ENCODE assay signal across 9 mouse cellular contexts in genomic region chr2:173022056-173022681, GRCm38 (mm10). TPM values are rescaled to one million over a fixed set of nuclear protein-coding genes. Genes with fewer than 3 reads are reported as not detected.
DNase-seq lines count a peak whose midpoint lies in the region; ATAC-seq and TF ChIP-seq lines count a peak whose summit lies in the region.
"Had no signal": no experiment of that assay in that cellular context is flagged by ENCODE, and none has a peak within 500 bp of the region (broad histone marks: within the 10 kb centered on the region; RNA-seq: fewer than 3 reads in every experiment).

No protein-coding gene starts in this region.

- peak overlapping the region; percentile 85 for H3K4me3 ChIP-seq in forebrain, embryonic 13.5 days
- H3K4me3 ChIP-seq in hindbrain, postnatal 0 days (ENCODE audit: low read length), result peak overlapping the region; percentile 64
- H3K4me3 ChIP-seq in lung, postnatal 0 days (ENCODE audit: low read depth, low read length), result peak overlapping the region; percentile 77

- TF ChIP-seq EP300 in lung, postnatal 0 days (IDR thresholded peaks at IDR 0.05), result no peak

- H3K27ac ChIP-seq in forebrain, embryonic 13.5 days, result peak overlapping the region; percentile 73
- H3K27ac ChIP-seq in hindbrain, postnatal 0 days, result no peak overlapping the region
- H3K27ac ChIP-seq in lung, postnatal 0 days (ENCODE audit: low read length), result no peak overlapping the region

- H3K9ac ChIP-seq in forebrain, embryonic 13.5 days, result peak overlapping the region; percentile 89
- peak overlapping the region; percentile 62 for H3K9ac ChIP-seq in hindbrain, postnatal 0 days (replicated peaks; ENCODE audit: low read length)
- H3K9ac ChIP-seq in lung, postnatal 0 days (replicated peaks; ENCODE audit: low read depth), result peak overlapping the region; percentile 34

- peak; percentile 43 for ATAC-seq in forebrain, embryonic 13.5 days
- peak; percentile 52 for ATAC-seq in hindbrain, postnatal 0 days
- ATAC-seq in lung, postnatal 0 days, result peak; percentile 25
- ATAC-seq in inflammation-experienced regulatory T-cells, adult 6 months, result no peak

- under 1% methylated on average over 41 of the region's 51 CpGs for WGBS in forebrain, embryonic 13.5 days
- under 1% methylated on average over 47 of the region's 51 CpGs for WGBS in hindbrain, postnatal 0 days
- WGBS in lung, postnatal 0 days, result 2% methylated on average over 17 of the region's 51 CpGs

- no peaks in the 10 kb centered on the region for H3K9me3 ChIP-seq in forebrain, embryonic 13.5 days (replicated peaks)
- H3K9me3 ChIP-seq in hindbrain, postnatal 0 days (ENCODE audit: low read length), result no peaks in the 10 kb centered on the region
- no peaks in the 10 kb centered on the region for H3K9me3 ChIP-seq in lung, postnatal 0 days (ENCODE audit: low read length)

- H3K4me2 ChIP-seq in forebrain, embryonic 13.5 days, result peak overlapping the region; percentile 90
- peak overlapping the region; percentile 77 for H3K4me2 ChIP-seq in hindbrain, postnatal 0 days (ENCODE audit: low read depth, low read length)
- H3K4me2 ChIP-seq in lung, postnatal 0 days (replicated peaks; ENCODE audit: low read depth, low read length), result peak overlapping the region; percentile 94

- H3K27me3 ChIP-seq in forebrain, embryonic 13.5 days, result peaks cover 23% of the 10 kb centered on the region
- peaks cover 6% of the 10 kb centered on the region for H3K27me3 ChIP-seq in hindbrain, postnatal 0 days (ENCODE audit: insufficient read depth, low read length)
- no peaks in the 10 kb centered on the region for H3K27me3 ChIP-seq in lung, postnatal 0 days (replicated peaks; ENCODE audit: insufficient read depth, low read length)
- no peaks in the 10 kb centered on the region for H3K27me3 ChIP-seq in splenic B cell, adult 2 months (ENCODE audit: control insufficient read depth, insufficient read depth, low read length, poor library complexity, severe bottlenecking)

- H3K4me1 ChIP-seq in forebrain, embryonic 13.5 days, result peaks cover 60% of the 10 kb centered on the region
- H3K4me1 ChIP-seq in hindbrain, postnatal 0 days (ENCODE audit: insufficient read depth, low read length), result peaks cover 34% of the 10 kb centered on the region
- H3K4me1 ChIP-seq in lung, postnatal 0 days (ENCODE audit: insufficient read depth, low read depth, low read length), result peaks cover 24% of the 10 kb centered on the region

- TF ChIP-seq CTCF in hindbrain, postnatal 0 days (IDR thresholded peaks at IDR 0.05; ENCODE audit: low read depth), result no peak
- no peak for TF ChIP-seq CTCF in lung, postnatal 0 days (IDR thresholded peaks at IDR 0.05)

- DNase-seq in kidney, adult 18-20 months, result peak; percentile 13
- DNase-seq in kidney, adult 8-10 months, result no peak
- DNase-seq in ZHBTc4 (ENCODE audit: low read depth, low spot score), result peak; percentile 70
- peak; percentile 56 for DNase-seq in hindbrain, postnatal 0 days (ENCODE audit: low spot score)
- peak; percentile 38 for DNase-seq in lung, postnatal 0 days (ENCODE audit: low spot score)
- DNase-seq in splenic B cell, adult 2 months (ENCODE audit: low read depth, low spot score), result peak; percentile 71

- peaks cover 21% of the 10 kb centered on the region for H3K36me3 ChIP-seq in forebrain, embryonic 13.5 days (ENCODE audit: poor library complexity, severe bottlenecking)
- H3K36me3 ChIP-seq in hindbrain, postnatal 0 days (ENCODE audit: insufficient read depth, low read length), result no peaks in the 10 kb centered on the region
- no peaks in the 10 kb centered on the region for H3K36me3 ChIP-seq in lung, postnatal 0 days (ENCODE audit: insufficient read depth, low read length)
- H3K36me3 ChIP-seq in splenic B cell, adult 2 months (ENCODE audit: control insufficient read depth, insufficient read depth, low read length, poor library complexity, severe bottlenecking), result peaks cover 6% of the 10 kb centered on the region

RNA-seq across cellular contexts. Expression of gene Rbm38, which starts 1.9 kb away (rescaled TPM):
- 40.0 and 47.6 TPM in 2 replicates for polyA plus RNA-seq in forebrain, embryonic 13.5 days (2015; fragmentation: Nextera tagmentation; extraction: Ambion mirVana)
- 12.6 and 17.0 TPM in 2 replicates for total RNA-seq in hindbrain, postnatal 0 days (2014; rRNA removed)
- polyA plus RNA-seq in hindbrain, postnatal 0 days (2015; fragmentation: Nextera tagmentation; extraction: Ambion mirVana), result 9.7 and 10.3 TPM in 2 replicates
- 12.8 and 15.2 TPM in 2 replicates for polyA plus RNA-seq in lung, postnatal 0 days (2015; fragmentation: Nextera tagmentation; extraction: Ambion mirVana)
- 100 to 1,000 TPM; 115 to 138 (median 124) TPM for polyA plus RNA-seq in inflammation-experienced regulatory T-cells, adult 6 months (2017; shearing (Covaris generic))

RNA-seq across cellular contexts. Expression of gene Rae1, which starts 22.3 kb away (rescaled TPM):
- 146 and 148 TPM in 2 replicates for polyA plus RNA-seq in forebrain, embryonic 13.5 days (2015; fragmentation: Nextera tagmentation; extraction: Ambion mirVana)
- total RNA-seq in hindbrain, postnatal 0 days (2014; rRNA removed), result 85.3 and 96.0 TPM in 2 replicates
- 112 and 116 TPM in 2 replicates for polyA plus RNA-seq in hindbrain, postnatal 0 days (2015; fragmentation: Nextera tagmentation; extraction: Ambion mirVana)
- polyA plus RNA-seq in lung, postnatal 0 days (2015; fragmentation: Nextera tagmentation; extraction: Ambion mirVana), result 64.3 and 68.6 TPM in 2 replicates
- polyA plus RNA-seq in inflammation-experienced regulatory T-cells, adult 6 months (2017; shearing (Covaris generic)), result 10 to 100 TPM; 29.2 to 50.7 (median 50.2) TPM

RNA-seq across cellular contexts. Expression of gene Spo11, which starts 44.7 kb away (rescaled TPM):
- 0.13 and 0.45 TPM in 2 replicates for polyA plus RNA-seq in forebrain, embryonic 13.5 days (2015; fragmentation: Nextera tagmentation; extraction: Ambion mirVana)
- total RNA-seq in hindbrain, postnatal 0 days (2014; rRNA removed), result 0.07 and 1.0 TPM in 2 replicates
- polyA plus RNA-seq in hindbrain, postnatal 0 days (2015; fragmentation: Nextera tagmentation; extraction: Ambion mirVana), result 0.86 and 0.96 TPM in 2 replicates
- polyA plus RNA-seq in lung, postnatal 0 days (2015; fragmentation: Nextera tagmentation; extraction: Ambion mirVana), result not detected in 2 replicates
- polyA plus RNA-seq in inflammation-experienced regulatory T-cells, adult 6 months (2017; shearing (Covaris generic)), result 1 to 10 TPM; 4.6 to 6.3 (median 6.0) TPM
- total RNA-seq: adrenal gland, postnatal 36 days had no signal

Comparison
In these comparisons a context has a peak if more than half of its experiments do, and no peak if none do; other contexts are left out.
1. DNase-seq: peak in kidney, adult 18-20 months (single experiment), ZHBTc4 (single experiment), hindbrain, postnatal 0 days (single experiment), lung, postnatal 0 days (single experiment) and splenic B cell, adult 2 months (single experiment); none in kidney, adult 8-10 months (0 of 2).
2. H3K9ac ChIP-seq: peak in every context shown above with its lines; median percentile 89 in forebrain, embryonic 13.5 days; 62 in hindbrain, postnatal 0 days; 34 in lung, postnatal 0 days.
3. Peak in every context shown above with its lines, with median percentiles within 50 percentile points of each other: H3K4me2 ChIP-seq and H3K4me3 ChIP-seq.